Mouse (Mus musculus): ENCODE measurements around the gene Cep57l1.

DNA sequence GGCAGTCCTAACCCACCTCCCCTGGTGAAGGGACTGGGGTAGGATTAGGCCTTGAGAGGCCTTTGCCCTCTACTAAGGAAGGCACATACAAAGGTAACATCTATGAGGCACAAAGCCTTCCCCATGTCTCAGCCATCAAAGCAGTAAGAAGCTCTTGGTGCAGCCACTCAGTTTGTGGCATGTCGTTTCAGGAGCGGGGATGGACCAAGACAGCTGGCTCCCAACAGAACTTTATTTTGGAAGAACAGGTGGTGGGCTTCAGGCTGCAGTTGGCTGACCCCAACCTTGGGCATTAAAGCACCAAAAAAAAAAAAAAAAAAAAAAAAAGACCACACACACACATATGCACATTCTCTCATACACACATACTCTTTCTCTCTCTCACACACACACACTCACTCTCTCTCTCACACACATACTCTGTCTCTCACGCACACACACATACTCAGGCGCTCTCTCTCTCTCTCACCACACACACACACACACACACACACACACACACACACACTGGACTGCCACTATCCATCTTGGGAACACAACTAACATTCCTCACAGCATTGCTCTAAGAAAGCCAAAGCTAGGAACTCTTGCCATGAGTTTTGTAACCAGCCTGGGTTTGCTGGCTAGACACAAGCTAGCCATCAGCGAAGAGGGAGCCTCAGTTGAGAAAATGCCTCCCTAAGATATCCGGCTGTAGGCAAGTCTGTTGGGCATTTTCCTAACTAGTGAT is 133.7 kb downstream of the Cep57l1 start:
- TF ChIP-seq CTCF (IDR thresholded peaks at IDR 0.05; ENCODE audit: low read depth) (no peak), EP300 (IDR thresholded peaks at IDR 0.05; ENCODE audit: low read depth) (no peak)
